Mouse (Mus musculus): ENCODE data around the gene Hivep2. TPM values are rescaled to one million over a fixed set of nuclear protein-coding genes. Genes with fewer than 3 reads are reported as not detected.
A peak's percentile ranks its signal among the peaks of the same experiment; 100 is the strongest.

The Hivep2 gene
- polyA plus RNA-seq, 1 experiment: 14.4 TPM

DNA sequence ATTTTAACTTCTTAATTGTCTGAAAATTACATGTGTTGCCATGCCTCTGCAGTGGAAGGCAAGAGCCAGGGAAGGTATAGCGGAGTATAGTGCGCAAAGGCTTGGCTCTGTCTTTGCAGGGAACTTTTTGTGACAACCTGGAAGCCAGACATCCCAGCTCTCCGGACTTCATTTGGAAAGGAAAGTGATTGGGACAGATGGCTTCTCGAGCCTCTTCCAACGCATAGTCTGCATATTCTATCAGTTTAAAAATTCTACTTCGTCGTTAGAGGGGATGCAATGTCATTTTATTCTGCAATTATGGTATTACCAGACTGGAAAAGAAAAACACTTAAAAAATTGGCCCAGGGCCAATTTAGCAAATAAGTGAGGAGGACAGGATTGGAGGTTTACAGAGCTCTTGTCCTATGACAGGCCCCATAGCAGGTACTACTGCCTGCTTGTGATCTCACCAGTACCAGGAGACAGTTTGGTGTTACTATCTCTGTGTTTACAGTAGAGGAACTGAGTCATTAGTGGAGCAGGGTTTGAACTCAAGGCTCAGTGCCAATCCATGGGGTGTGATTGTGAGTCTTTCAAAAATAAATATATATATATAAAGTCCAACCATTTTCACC lies 7.8 kb downstream of the Hivep2 start:
- DNase-seq (ENCODE audit: low spot score): no peak

DNA sequence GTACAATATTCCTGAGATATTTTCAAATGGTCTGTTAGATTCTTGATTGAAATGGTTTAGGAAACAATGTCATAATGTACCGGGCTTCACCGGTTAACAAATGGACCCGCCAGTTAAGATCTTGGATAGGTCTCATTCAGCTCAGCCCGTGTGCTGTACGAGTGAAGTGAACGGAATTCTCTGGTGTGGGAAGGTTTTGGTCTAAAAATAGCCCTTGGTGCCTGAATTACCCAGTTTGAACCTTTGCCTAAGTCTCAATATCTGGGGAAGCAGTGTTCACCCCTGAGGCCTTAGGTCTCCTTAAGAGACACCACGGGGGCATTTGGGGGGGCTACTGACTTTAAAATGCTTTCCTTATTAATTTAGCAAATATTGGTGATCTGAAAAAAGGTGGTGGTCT lies 8.6 kb downstream of the Hivep2 start:
- no peak for DNase-seq (ENCODE audit: low spot score)

GRCm38 (mm10) chr10:13975861-13976260 lies 10.0 kb downstream of the Hivep2 start:
- DNase-seq (ENCODE audit: low spot score): no peak

- no peak for DNase-seq (ENCODE audit: low spot score)
These were observed 10.4 kb downstream of the Hivep2 start for GRCm38 (mm10) chr10:13976267-13976666.

DNA sequence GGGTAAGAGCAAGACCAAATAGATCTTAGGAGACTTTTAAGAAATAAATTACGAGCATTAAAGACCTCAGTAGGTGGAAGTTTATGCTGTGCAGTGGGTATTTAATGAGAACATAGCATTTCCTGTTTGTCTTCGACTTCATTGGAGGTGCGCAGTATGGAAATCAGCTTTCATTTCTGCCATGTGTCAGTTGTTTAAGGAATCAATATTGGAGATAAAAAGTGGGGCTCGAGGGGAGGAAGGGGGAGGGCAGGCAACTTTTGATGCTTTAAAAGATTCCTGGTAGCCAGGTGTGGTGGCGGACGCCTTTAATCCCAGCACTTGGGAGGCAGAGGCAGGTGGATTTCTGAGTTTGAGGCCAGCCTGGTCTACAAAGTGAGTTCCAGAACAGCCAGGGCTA lies 16.4 kb downstream of the Hivep2 start:
- DNase-seq (ENCODE audit: low spot score): no peak

DNA sequence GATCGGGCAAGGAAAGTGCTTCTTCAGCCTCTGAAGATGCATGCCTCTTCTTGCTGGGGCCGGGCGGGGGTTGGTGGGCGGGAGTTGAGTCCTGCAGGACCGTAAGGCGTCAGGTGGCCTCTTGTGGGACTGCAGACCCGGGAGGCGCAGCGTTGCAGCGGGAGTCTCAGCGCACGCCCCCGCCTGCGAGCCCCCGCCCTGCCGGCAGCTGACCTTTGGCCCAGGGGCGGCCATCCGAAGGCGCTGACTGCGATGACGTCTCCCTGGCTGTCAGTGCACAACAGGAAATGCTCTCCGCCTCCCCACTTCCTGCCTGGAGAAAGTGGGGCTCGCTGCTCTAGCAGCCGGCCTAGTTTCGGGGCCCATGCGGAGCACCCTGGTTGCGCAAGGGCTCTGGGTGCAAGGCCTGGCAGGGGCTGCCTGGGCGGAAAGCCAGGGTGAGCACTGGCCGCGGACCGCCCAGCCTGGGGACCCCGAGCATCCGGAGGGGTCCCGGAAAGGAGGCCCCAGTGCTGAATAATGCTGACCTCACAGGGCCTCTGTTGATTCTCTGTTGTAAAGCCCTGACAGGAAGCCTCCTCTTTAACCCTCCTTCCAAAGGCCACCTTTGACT lies 17.0 kb downstream of the Hivep2 start:
- DNase-seq (ENCODE audit: low spot score): peak; percentile 62

GRCm38 (mm10) chr10:13983631-13984030 lies 17.8 kb downstream of the Hivep2 start:
- DNase-seq (ENCODE audit: low spot score): no peak

- DNase-seq (ENCODE audit: low spot score): no peak
These were observed 18.4 kb downstream of the Hivep2 start for GRCm38 (mm10) chr10:13984233-13984632.

DNA sequence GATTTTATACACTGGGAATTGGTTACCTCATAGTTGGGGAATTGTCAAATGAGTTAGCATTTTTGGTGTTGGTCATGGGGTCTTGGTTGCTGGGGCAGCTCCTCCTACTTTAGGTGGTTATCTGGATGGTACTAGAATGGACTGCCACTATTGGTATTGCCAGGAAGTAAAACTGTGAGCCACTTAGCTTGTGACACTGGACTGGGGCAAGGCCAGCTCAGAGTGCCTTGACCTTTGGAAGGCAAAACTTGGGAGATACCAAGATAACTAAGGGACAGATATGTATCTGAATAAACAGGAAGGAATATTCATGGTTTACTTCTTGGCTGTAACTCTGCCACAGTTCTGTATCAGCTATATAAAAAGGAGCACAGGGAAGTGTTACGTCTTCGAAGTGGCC lies 20.7 kb downstream of the Hivep2 start:
- no peak for DNase-seq (ENCODE audit: low spot score)

- no peak for DNase-seq (ENCODE audit: low spot score)
These were observed 21.5 kb downstream of the Hivep2 start for GRCm38 (mm10) chr10:13987336-13987735.

DNA sequence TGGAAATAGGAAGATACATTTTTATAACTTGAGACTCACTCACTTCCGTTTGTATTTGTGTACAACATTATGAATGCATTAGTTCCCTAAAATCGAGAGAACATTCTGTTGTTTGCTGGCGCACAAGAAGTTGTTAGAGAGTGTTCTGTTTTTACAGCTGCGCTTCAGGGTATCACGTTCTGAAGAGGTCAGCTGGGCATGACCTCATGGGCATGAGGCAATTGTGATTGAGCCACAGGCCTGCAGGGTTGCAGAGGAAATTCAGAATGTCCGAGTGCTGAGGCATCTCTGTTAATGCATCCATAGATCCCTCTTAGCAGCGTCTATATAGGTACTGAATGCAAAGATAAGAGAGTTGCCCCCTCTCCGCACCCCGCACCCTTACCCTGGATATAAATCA lies 22.4 kb downstream of the Hivep2 start:
- DNase-seq (ENCODE audit: low spot score): no peak

DNA sequence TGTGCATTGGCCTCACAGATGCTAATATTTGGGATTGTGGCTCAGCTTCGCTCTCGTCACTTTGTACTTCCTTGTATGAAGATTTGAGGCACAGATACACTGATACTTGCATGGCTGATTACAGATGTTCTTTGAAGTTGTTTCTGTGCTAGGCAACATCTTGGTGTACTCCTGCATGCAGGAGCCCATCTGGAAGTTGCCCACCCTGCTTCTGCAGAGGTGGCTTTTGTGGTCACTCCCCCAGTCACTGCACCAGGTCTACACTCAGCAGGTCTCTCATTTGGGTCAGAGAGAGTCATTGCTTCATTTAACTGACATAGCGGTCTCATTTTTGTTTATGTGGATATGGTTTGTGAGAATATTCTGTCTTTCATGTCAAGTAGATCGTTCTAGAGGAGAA lies 22.9 kb downstream of the Hivep2 start:
- DNase-seq (ENCODE audit: low spot score): no peak

- no peak for DNase-seq (ENCODE audit: low spot score)
These were observed 25.0 kb downstream of the Hivep2 start for GRCm38 (mm10) chr10:13990842-13991241.

- DNase-seq (ENCODE audit: low spot score): no peak
These were observed 27.5 kb downstream of the Hivep2 start for GRCm38 (mm10) chr10:13993411-13993810.

- DNase-seq (ENCODE audit: low spot score): no peak
These were observed 31.5 kb downstream of the Hivep2 start for GRCm38 (mm10) chr10:13997336-13997735.

GRCm38 (mm10) chr10:14004769-14005517 lies 39.1 kb downstream of the Hivep2 start:
- no peak for DNase-seq (ENCODE audit: low spot score)

DNA sequence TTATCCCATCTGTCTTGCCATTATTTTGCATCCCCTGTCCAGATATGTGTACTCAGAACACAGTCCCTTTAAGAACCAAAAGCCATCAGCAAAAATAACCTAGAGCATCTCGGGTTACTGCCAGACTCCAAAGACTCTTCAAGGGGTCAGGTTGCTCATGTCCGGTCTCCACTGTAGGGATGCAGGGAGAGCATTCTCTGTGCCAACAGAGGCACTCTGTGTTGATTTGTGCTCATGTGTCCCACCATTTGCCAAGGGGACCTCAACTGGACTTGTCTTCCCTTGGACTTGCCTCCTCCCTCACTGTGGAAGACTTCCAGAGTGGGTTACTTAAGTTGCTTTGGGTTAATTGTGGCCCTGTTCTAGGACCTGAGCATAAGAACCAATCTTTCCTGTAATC lies 43.8 kb downstream of the Hivep2 start:
- DNase-seq (ENCODE audit: low spot score): no peak

GRCm38 (mm10) chr10:14016287-14016970 lies 50.6 kb downstream of the Hivep2 start:
- no peak for DNase-seq (ENCODE audit: low spot score)

DNA sequence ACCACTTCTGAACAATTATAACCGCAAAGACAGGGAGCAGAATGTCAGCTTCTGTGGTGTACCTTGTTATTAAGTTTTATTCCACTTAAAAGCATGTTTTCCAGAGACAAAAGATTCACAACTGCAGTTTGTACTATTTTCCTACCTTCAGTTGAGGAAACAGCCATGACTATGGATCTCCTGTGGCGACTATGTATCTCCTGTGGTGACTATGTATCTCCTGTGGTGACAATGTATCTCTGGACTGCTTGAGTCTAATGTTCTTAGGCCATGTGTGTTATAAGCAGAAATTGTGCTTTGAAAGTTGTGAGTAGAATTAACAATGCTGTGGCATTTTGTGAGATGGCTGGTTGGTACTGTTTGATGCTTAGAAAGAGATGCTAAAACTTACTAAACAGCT lies 51.5 kb downstream of the Hivep2 start:
- no peak for DNase-seq (ENCODE audit: low spot score)

DNA sequence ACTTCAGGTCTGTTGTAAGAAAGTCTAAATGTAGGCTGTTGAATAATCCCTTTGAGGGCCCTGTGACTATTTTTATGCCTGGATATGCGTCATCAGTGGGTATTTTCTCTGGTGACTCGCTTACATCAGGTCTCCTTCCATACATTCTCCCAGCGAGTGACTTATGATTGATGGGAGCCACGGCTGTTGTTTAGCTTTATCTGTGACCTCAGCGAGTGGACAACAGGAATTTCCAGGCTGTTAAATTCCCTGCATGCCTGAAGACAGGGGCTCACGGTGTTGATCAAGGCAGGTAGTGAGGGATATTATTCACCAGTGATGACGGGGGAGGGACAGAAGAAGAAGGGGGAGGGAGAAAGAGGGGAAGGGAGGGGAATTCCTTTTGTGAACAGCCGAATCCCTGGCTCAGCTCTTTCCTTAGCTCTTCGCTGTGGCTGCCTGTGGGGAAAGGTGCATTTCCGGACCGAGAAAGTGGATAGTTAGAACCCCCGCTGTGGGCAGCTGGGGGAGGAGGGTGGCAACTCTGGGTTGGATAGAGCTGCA lies 52.0 kb downstream of the Hivep2 start:
- no peak for DNase-seq (ENCODE audit: low spot score)

DNA sequence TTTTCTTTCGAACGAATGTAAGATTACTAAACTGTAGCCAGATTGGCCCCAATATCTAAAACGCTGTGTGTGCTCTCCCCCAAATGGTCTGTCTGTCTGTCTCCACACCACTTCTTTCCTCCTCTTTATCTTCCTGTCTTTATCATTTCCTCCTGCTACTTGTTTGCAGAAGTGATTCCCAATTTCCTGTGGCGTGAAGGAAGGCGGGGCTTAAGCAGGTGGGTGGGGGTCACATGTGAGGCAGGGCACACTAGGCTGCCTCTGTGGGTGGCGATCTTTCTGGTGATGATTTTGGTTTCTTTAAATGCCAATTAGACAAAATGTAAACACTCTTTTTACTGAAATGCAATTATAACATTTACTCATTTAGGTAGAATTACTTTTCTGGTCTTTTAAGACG lies 52.8 kb downstream of the Hivep2 start:
- DNase-seq (ENCODE audit: low spot score): no peak

GRCm38 (mm10) chr10:14019198-14019597 lies 53.3 kb downstream of the Hivep2 start:
- no peak for DNase-seq (ENCODE audit: low spot score)
